Mouse (Mus musculus) liver, embryonic 12.5 days (tissue): ENCODE data around the gene Fkbp3. TPM values are rescaled to one million over a fixed set of nuclear protein-coding genes. Genes with fewer than 3 reads are reported as not detected.

ENCODE experiments used
- polyA plus RNA-seq: library from polyadenylated mRNA; unstranded; fragments of >200 nt; fragmentation: Nextera tagmentation; extraction: Ambion mirVana; gene quantifications from 2 replicates; pipeline ENCODE4 v1.2.1, GENCODE M21; 2016

Gene Fkbp3
- polyA plus RNA-seq, 1 experiment from 2014 or later, result 226 TPM

Other genes starting within 250 kb of the Fkbp3 start
- gene Gm527, start 156.1 kb downstream of the Fkbp3 start, polyA plus RNA-seq, result 0.77 and 1.0 TPM in 2 replicates
- gene Klhl28, start 108.5 kb downstream of the Fkbp3 start, polyA plus RNA-seq, result 3.3 and 4.0 TPM in 2 replicates
- 13.3 and 15.4 TPM in 2 replicates for gene Togaram1, start 108.2 kb downstream of the Fkbp3 start, polyA plus RNA-seq
- gene Prpf39, start 37.7 kb downstream of the Fkbp3 start, polyA plus RNA-seq, result 29.1 and 30.2 TPM in 2 replicates
- 10.5 TPM in 2 replicates for gene Fancm, start 1.6 kb upstream of the Fkbp3 start, polyA plus RNA-seq
- gene Mis18bp1, start 98.6 kb upstream of the Fkbp3 start, polyA plus RNA-seq, result 43.4 and 46.1 TPM in 2 replicates
- not detected in 2 replicates for gene Wdr20rt, start 151.5 kb upstream of the Fkbp3 start, polyA plus RNA-seq